Mouse (Mus musculus) right cerebral cortex, adult 2 months (tissue): Measurements from ENCODE around the gene Rtn4ip1.

Experiments used
- DNase-seq, 2 experiments: peaks; one replicate each; pipeline ENCODE4 v3.0.0; 2021 to 2022; ENCODE audit warnings: low spot score in 2 of 2

The Rtn4ip1 gene

GRCm38 (mm10) chr10:44002004-44002940 lies 100.7 kb downstream of the Rtn4ip1 start:
- no peak for DNase-seq

- DNase-seq: no peak
Observed at GRCm38 (mm10) chr10:44002995-44003524, 101.5 kb downstream of the Rtn4ip1 start.

GRCm38 (mm10) chr10:44003551-44004151 lies 102.0 kb downstream of the Rtn4ip1 start:
- peak in 1 of 2 experiments; percentile 18 for DNase-seq

- DNase-seq: peak in 1 of 2 experiments; percentile 9
Observed at GRCm38 (mm10) chr10:44004221-44004751, 102.7 kb downstream of the Rtn4ip1 start.

- no peak for DNase-seq
Observed at GRCm38 (mm10) chr10:44005677-44006641, 104.4 kb downstream of the Rtn4ip1 start.
